Mouse (Mus musculus): ENCODE measurements around the gene Gm13083. TPM values are rescaled to one million over a fixed set of nuclear protein-coding genes. Genes with fewer than 3 reads are reported as not detected.

The Gm13083 gene
- not detected for polyA plus RNA-seq (2014; fragmentation: Illumina TruSeq; extraction: RNeasy Lipid Tissue Mini Kit (QIAGEN cat#74804); ENCODE audit: low read depth, low replicate concordance)

GRCm38 (mm10) chr4:143614703-143615102 is at the start of gene Gm13083:
Gm13083 (plus strand) TSS chr4:143615003.

GRCm38 (mm10) chr4:143657146-143657545 is 42.3 kb downstream of the Gm13083 start, which contains the start of gene Gm13088:
Gm13088 (minus strand) TSS chr4:143657246.

Other genes starting within 250 kb of the Gm13083 start
- gene Pramel1, start 220.6 kb upstream of the Gm13083 start, polyA plus RNA-seq (2014; fragmentation: Illumina TruSeq; extraction: RNeasy Lipid Tissue Mini Kit (QIAGEN cat#74804); ENCODE audit: low read depth, low replicate concordance), result not detected
- gene Pramef8, start 202.6 kb upstream of the Gm13083 start, polyA plus RNA-seq (2014; fragmentation: Illumina TruSeq; extraction: RNeasy Lipid Tissue Mini Kit (QIAGEN cat#74804); ENCODE audit: low read depth, low replicate concordance), result 14.5 TPM
- not detected for gene Oog4, start 164.7 kb upstream of the Gm13083 start, polyA plus RNA-seq (2014; fragmentation: Illumina TruSeq; extraction: RNeasy Lipid Tissue Mini Kit (QIAGEN cat#74804); ENCODE audit: low read depth, low replicate concordance)
- not detected for gene Gm13043, start 103.7 kb upstream of the Gm13083 start, polyA plus RNA-seq (2014; fragmentation: Illumina TruSeq; extraction: RNeasy Lipid Tissue Mini Kit (QIAGEN cat#74804); ENCODE audit: low read depth, low replicate concordance)
- gene Gm13040, start 79.0 kb upstream of the Gm13083 start, polyA plus RNA-seq (2014; fragmentation: Illumina TruSeq; extraction: RNeasy Lipid Tissue Mini Kit (QIAGEN cat#74804); ENCODE audit: low read depth, low replicate concordance), result not detected
- gene BC080695, start 63.3 kb upstream of the Gm13083 start, polyA plus RNA-seq (2014; fragmentation: Illumina TruSeq; extraction: RNeasy Lipid Tissue Mini Kit (QIAGEN cat#74804); ENCODE audit: low read depth, low replicate concordance), result not detected
- not detected for gene Gm13057, start 63.3 kb upstream of the Gm13083 start, polyA plus RNA-seq (2014; fragmentation: Illumina TruSeq; extraction: RNeasy Lipid Tissue Mini Kit (QIAGEN cat#74804); ENCODE audit: low read depth, low replicate concordance)
- gene Gm13088, start 42.2 kb downstream of the Gm13083 start, polyA plus RNA-seq (2014; fragmentation: Illumina TruSeq; extraction: RNeasy Lipid Tissue Mini Kit (QIAGEN cat#74804); ENCODE audit: low read depth, low replicate concordance), result not detected
- gene Gm13089, start 87.7 kb downstream of the Gm13083 start, polyA plus RNA-seq (2014; fragmentation: Illumina TruSeq; extraction: RNeasy Lipid Tissue Mini Kit (QIAGEN cat#74804); ENCODE audit: low read depth, low replicate concordance), result not detected
- not detected for gene Gm13078, start 104.5 kb downstream of the Gm13083 start, polyA plus RNA-seq (2014; fragmentation: Illumina TruSeq; extraction: RNeasy Lipid Tissue Mini Kit (QIAGEN cat#74804); ENCODE audit: low read depth, low replicate concordance)
- not detected for gene Gm13023, start 174.3 kb downstream of the Gm13083 start, polyA plus RNA-seq (2014; fragmentation: Illumina TruSeq; extraction: RNeasy Lipid Tissue Mini Kit (QIAGEN cat#74804); ENCODE audit: low read depth, low replicate concordance)
- gene Gm13084, start 201.1 kb downstream of the Gm13083 start, polyA plus RNA-seq (2014; fragmentation: Illumina TruSeq; extraction: RNeasy Lipid Tissue Mini Kit (QIAGEN cat#74804); ENCODE audit: low read depth, low replicate concordance), result not detected
- gene Gm13103, start 231.5 kb downstream of the Gm13083 start, polyA plus RNA-seq (2014; fragmentation: Illumina TruSeq; extraction: RNeasy Lipid Tissue Mini Kit (QIAGEN cat#74804); ENCODE audit: low read depth, low replicate concordance), result not detected